Mouse (Mus musculus) C2C12 (cell line): ENCODE results near the gene Awat2. TPM values are rescaled to one million over a fixed set of nuclear protein-coding genes. Genes with fewer than 3 reads are reported as not detected.

Experiments
- H3K27me3 ChIP-seq: one replicate; pipeline ENCODE4 v1.6.1; 2011; ENCODE audit not compliant: control insufficient read depth, insufficient read depth, insufficient read length
- H3K36me3 ChIP-seq: one replicate; pipeline ENCODE4 v1.6.1; 2011; ENCODE audit not compliant: control insufficient read depth, insufficient read depth
- H3K4me3 ChIP-seq: one replicate; pipeline ENCODE4 v1.5.1; 2011; ENCODE audit warnings: mild to moderate bottlenecking, control low read depth; ENCODE audit not compliant: poor library complexity, insufficient read depth, severe bottlenecking
- H3K79me2 ChIP-seq: one replicate; pipeline ENCODE4 v1.6.1; 2011; ENCODE audit not compliant: control insufficient read depth, insufficient read depth
- H3K79me3 ChIP-seq: one replicate; pipeline ENCODE4 v1.6.1; 2011; ENCODE audit warnings: low read depth, control low read depth
- H3ac ChIP-seq: one replicate; pipeline ENCODE3; 2011; ENCODE audit warnings: low read depth; ENCODE audit not compliant: control insufficient read depth, insufficient read length
- CEBPB ChIP-seq: IDR thresholded peaks from one replicate; pipeline ENCODE4 v1.6.1; 2011; ENCODE audit warnings: low read depth, mild to moderate bottlenecking, control low read depth, moderate library complexity
- CTCF ChIP-seq: IDR thresholded peaks from one replicate; pipeline ENCODE4 v1.5.1; 2011; ENCODE audit not compliant: control insufficient read depth, insufficient read depth, insufficient read length
- FOSL1 ChIP-seq: IDR thresholded peaks from one replicate; pipeline ENCODE4 v1.8.0; 2011; ENCODE audit warnings: mild to moderate bottlenecking, low read length; ENCODE audit not compliant: poor library complexity, insufficient read depth, severe bottlenecking
- MAX ChIP-seq: IDR thresholded peaks from one replicate; pipeline ENCODE4 v1.6.1; 2011; ENCODE audit warnings: mild to moderate bottlenecking, control low read depth
- MYOD1 ChIP-seq: IDR thresholded peaks from one replicate; pipeline ENCODE4 v1.6.1; 2011; ENCODE audit warnings: low read depth; ENCODE audit not compliant: control insufficient read depth, insufficient read length
- MYOG ChIP-seq: IDR thresholded peaks from one replicate; pipeline ENCODE4 v1.6.1; 2011; ENCODE audit not compliant: control insufficient read depth, insufficient read length; ENCODE audit errors: extremely low read depth
- USF1 ChIP-seq: IDR thresholded peaks from one replicate; pipeline ENCODE4 v1.6.1; 2011; ENCODE audit warnings: low read depth, mild to moderate bottlenecking, control low read depth, moderate library complexity
- microRNA-seq: library from miRNA; unstranded; fragments of <30 nt; microRNA quantifications from one replicate; pipeline ENCODE4, GENCODE M21; 2019; ENCODE audit warnings: borderline microRNAs expressed
- polyA plus RNA-seq: library from polyadenylated mRNA; unstranded; fragments of >200 nt; fragmentation: generic; extraction: Trizol; gene quantifications from one replicate; pipeline ENCODE4 v1.2.1, GENCODE M21; 2012; ENCODE audit warnings: missing spikeins

Gene Awat2
- polyA plus RNA-seq, 1 experiment = 0.19 TPM

- H3K36me3 ChIP-seq = no peaks in the 10 kb centered on the region
- TF ChIP-seq MAX (no peak), CTCF (no peak), MYOD1 (no peak), MYOG (no peak), CEBPB (no peak), FOSL1 (no peak), USF1 (no peak)
These were observed 47.5 kb downstream of the Awat2 start for GRCm38 (mm10) chrX:100395026-100395425.

GRCm38 (mm10) chrX:100394223-100394861 is 48.2 kb downstream of the Awat2 start:
- H3K27me3 ChIP-seq = no peaks in the 10 kb centered on the region

More at GRCm38 (mm10) chrX:100395026-100395425, 47.5 kb downstream of the Awat2 start:
- Histone ChIP-seq H3ac (no peak overlapping the region), H3K79me2 (no peaks in the 10 kb centered on the region), H3K27me3 (no peaks in the 10 kb centered on the region), H3K79me3 (no peaks in the 10 kb centered on the region), H3K4me3 (no peak overlapping the region)

GRCm38 (mm10) chrX:100392304-100392703 is 50.2 kb downstream of the Awat2 start:
- Histone ChIP-seq H3K79me2 (no peaks in the 10 kb centered on the region), H3ac (no peak overlapping the region), H3K4me3 (no peak overlapping the region), H3K36me3 (no peaks in the 10 kb centered on the region), H3K27me3 (no peaks in the 10 kb centered on the region), H3K79me3 (no peaks in the 10 kb centered on the region)
- TF ChIP-seq USF1 (no peak), FOSL1 (no peak), CTCF (no peak), MYOD1 (no peak)

More at GRCm38 (mm10) chrX:100394223-100394861, 48.2 kb downstream of the Awat2 start:
- Histone ChIP-seq H3K79me3 (no peaks in the 10 kb centered on the region), H3ac (no peak overlapping the region), H3K36me3 (no peaks in the 10 kb centered on the region), H3K79me2 (no peaks in the 10 kb centered on the region), H3K4me3 (no peak overlapping the region)
- TF ChIP-seq CTCF (no peak), MAX (no peak), FOSL1 (no peak), USF1 (no peak), CEBPB (no peak), MYOG (no peak), MYOD1 (no peak)

- Histone ChIP-seq H3ac (no peak overlapping the region), H3K27me3 (no peaks in the 10 kb centered on the region), H3K79me2 (no peaks in the 10 kb centered on the region), H3K36me3 (no peaks in the 10 kb centered on the region), H3K79me3 (no peaks in the 10 kb centered on the region), H3K4me3 (no peak overlapping the region)
- no peak for TF ChIP-seq FOSL1
- TF ChIP-seq MYOG = no peak
- no peak for TF ChIP-seq CEBPB
- TF ChIP-seq USF1 = no peak
- TF ChIP-seq MYOD1 = no peak
- no peak for TF ChIP-seq CTCF
- TF ChIP-seq MAX = no peak
These were observed 52.6 kb downstream of the Awat2 start for GRCm38 (mm10) chrX:100389887-100390286.

GRCm38 (mm10) chrX:100356974-100357373 is 85.5 kb downstream of the Awat2 start:
- TF ChIP-seq MAX = no peak
- no peak for TF ChIP-seq USF1
- TF ChIP-seq CTCF = no peak
- no peak for TF ChIP-seq MYOG
- no peak for TF ChIP-seq FOSL1
- TF ChIP-seq CEBPB = no peak
- no peak for TF ChIP-seq MYOD1
- Histone ChIP-seq H3K36me3 (no peaks in the 10 kb centered on the region), H3K27me3 (no peaks in the 10 kb centered on the region), H3K79me2 (no peaks in the 10 kb centered on the region), H3K4me3 (no peak overlapping the region), H3ac (no peak overlapping the region), H3K79me3 (no peaks in the 10 kb centered on the region)

Small RNA genes within 50 kb of the gene (microRNA-seq; reads per million reads assigned to microRNA genes)
- gene Mir676 = 2.2 reads per million, percentile 40 among the genes with 10 or more reads in this experiment

Other genes starting within 250 kb of the Awat2 start
- not detected for gene Otud6a, start 13.7 kb downstream of the Awat2 start, polyA plus RNA-seq
- 34.2 TPM for gene Igbp1, start 51.6 kb upstream of the Awat2 start, polyA plus RNA-seq
- not detected for gene Dgat2l6, start 82.1 kb upstream of the Awat2 start, polyA plus RNA-seq
- gene Awat1, start 129.5 kb upstream of the Awat2 start, polyA plus RNA-seq = not detected
- gene P2ry4, start 152.2 kb upstream of the Awat2 start, polyA plus RNA-seq = not detected
- gene Arr3, start 162.8 kb upstream of the Awat2 start, polyA plus RNA-seq = not detected
- gene Kif4, start 183.0 kb upstream of the Awat2 start, polyA plus RNA-seq = 14.2 TPM
- gene Pdzd11, start 183.9 kb upstream of the Awat2 start, polyA plus RNA-seq = 78.1 TPM